Mouse (Mus musculus) cerebellum, adult 11 months (tissue): ENCODE data around the gene Inka1.

ENCODE experiments used
- DNase-seq: peaks from one replicate; pipeline ENCODE4 v3.0.0; 2022

The Inka1 gene

DNA sequence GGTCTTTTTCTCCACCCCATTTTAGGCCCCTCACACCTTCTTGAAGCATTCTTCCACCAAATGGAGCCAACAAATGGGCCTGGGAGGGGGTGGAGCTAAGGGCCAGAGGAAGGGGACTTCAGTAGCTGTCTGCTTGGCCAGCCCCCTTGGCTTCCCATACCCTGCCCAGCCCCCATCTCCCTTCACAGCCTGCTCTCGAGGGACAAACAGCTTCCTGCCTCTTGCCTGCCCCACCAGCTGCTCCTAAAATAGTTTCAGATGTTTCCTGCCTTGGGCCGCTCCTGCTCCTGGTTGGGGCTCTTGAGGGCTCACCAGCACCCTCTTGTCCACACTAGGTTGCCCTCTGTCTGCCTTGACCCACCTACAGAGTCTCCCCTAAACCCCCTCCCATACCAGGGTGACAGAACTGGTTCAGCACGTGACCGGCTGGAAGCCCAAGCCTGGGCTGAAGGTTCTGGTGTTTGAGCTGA lies 2.2 kb downstream of the Inka1 start:
- no peak for DNase-seq

DNA sequence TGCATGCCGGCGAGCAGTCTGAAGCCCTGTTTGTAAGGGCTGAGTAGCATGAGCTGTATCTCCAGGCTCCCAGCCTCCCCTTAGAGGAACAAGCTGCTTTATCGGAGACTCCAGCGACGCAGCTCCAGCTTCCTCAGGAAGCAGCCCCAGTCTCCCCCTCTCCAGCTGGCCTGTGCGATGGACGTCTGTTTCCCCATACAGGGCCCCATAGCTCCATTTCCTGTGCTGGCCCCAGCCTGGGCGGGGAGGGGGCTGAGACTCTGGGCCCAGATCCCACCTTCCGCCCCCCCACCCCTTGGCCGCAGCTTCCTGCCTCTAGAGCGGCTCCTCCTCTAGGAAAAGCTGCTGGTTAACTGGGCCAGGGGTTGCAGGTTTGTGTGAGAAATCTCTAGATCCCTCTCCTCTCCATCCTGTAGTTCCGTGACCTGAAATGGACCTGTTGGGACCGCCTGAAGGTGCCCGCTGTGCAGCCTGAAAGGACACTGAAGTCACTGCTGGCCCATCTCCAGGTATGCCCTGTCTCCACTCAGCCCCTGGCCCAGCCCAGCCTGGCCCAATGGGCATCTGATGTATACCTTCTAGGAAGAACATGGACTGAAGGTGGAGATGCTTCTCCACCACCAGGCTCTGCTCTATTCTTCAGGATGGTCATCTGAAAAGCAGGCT lies 2.9 kb downstream of the Inka1 start, which contains the start of gene Gm20661:
TSS of gene Gm20661 (plus strand) at position 378 of the 666 bp plus-strand sequence.
- DNase-seq = no peak

DNA sequence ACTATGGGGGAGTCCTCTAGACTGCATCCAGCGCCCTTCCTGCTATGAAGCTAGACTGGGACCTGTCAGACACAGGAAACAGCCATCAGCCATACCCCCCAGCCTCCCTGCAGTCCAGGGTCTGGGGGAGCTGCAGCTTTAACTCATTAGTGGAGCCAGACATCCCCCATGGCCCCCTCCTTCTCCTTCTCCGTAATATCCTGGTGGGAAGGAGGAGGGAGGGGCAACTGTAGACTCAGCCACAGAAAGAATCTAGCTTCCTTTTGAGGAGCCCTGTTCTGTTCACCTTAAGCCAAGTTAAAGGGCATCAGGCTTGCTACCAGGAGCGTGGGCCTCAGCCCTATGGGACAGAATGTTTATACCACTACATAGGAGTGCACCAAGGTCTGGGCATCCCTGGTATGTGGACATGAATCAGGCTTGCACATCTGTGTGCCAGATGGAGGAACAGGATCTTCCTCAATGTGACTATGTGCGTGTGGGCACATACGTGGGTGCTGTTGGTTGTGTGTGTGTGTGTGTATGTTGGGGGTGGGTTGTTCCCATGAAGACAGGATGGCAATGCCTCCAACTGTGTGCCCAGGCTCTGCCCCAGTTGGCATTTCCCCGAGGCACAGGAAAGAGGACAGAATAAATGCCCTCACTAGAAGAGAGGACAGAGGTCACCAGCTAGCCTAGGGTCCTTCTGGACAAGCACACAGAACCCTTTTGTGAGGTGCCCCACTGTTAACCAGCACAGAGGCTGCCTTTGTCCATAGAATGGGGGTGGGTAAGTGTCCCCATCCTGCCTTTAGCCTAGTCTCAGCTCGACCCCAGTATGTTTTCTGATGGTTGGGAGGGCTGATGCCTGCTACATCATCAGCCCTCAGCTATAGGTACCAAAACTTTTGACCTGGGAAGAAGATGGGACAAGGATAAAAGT lies 3.7 kb downstream of the Inka1 start:
- DNase-seq = no peak

- DNase-seq = no peak
Observed at GRCm38 (mm10) chr9:107978815-107979214, 6.9 kb downstream of the Inka1 start.

GRCm38 (mm10) chr9:107975399-107976386 lies 10.0 kb downstream of the Inka1 start, which contains the start of gene Uba7:
Gene Uba7 (plus strand): TSS chr9:107975505.
- DNase-seq = no peak

- no peak for DNase-seq
Observed at GRCm38 (mm10) chr9:107974491-107975171, 11.0 kb downstream of the Inka1 start.

DNA sequence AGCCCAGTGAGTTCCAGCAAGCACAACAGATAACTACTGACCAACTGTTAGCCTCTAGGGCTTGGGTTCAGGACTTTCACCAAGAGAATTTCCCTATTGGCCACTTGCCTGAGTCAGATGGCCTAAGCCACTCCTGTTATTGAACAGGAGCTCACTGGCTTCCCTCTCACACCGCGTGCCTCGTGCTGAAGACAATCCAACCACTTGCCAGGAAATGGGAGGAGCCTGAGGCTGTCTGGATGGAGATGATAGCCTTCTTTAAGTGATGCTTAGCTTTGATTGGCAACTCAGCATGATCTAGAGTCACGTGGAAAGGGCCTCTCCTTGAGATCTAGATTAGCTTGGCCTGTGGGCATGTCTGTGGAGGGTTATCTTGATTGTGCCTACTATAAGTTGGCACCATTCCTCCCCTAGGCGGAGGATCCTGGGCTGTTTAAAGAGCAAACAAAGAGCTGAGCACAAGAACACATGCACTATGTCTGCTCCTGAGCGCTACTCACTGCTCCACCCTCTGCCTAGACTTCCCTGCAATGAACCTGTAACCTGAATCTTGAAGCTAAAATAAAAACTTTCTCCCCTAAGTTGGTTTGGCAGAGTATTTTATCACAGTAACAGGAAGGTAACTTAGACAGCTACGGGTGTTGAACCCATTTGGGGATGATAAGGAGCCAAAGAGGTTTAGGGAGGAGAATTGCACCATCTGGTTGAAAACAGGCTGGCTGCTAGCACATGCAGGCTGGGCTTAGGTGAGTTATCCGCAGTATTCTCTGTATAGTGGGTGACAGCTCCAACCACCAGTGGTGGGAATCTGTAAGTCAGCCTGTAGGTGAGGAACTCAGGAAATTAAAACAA lies 13.8 kb downstream of the Inka1 start:
- DNase-seq = no peak

DNA sequence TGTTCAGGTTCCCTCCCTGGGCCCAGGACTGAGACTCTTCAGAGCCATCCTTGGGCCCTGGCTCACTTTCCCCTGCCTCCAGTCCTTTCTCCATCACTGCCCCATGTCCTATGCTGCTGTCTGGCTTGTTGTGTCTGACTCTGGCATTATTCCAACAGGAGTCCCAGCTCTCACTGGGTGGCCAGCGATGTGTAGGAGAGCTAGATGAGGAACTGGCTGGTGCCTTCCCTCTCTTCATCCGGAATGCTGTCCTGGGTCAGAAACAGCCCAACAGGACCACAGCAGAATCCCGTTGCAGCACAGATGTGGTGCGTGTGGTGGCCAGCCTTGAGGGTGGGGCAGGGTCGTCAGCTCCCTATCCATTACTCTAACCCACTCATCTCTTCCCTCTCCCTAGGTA lies 15.4 kb downstream of the Inka1 start:
- no peak for DNase-seq

- DNase-seq = no peak
Observed at GRCm38 (mm10) chr9:107968531-107968930, 17.1 kb downstream of the Inka1 start.

- DNase-seq = no peak
Observed at GRCm38 (mm10) chr9:107967437-107967836, 18.2 kb downstream of the Inka1 start.

DNA sequence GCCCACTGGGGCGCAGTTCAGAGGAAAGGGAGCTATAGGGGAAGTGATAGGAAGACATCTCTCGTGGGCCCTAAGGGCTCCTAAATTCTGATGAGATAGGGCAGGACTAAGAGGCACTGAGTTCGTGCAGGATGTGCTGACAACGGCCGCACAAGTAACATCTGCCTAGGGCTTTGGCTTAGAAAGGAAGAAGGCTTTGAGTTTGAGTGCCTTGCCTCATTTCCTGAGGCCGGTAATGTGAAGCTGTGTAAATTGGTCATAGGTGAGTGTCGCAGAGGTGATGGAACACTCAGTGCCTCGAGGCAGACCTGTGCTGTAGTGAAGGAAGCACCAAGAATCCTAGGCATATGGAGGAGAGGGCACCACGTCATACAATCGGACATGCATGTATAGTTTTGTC lies 19.0 kb downstream of the Inka1 start:
- DNase-seq = no peak

GRCm38 (mm10) chr9:107964681-107965080 lies 21.0 kb downstream of the Inka1 start:
- no peak for DNase-seq

DNA sequence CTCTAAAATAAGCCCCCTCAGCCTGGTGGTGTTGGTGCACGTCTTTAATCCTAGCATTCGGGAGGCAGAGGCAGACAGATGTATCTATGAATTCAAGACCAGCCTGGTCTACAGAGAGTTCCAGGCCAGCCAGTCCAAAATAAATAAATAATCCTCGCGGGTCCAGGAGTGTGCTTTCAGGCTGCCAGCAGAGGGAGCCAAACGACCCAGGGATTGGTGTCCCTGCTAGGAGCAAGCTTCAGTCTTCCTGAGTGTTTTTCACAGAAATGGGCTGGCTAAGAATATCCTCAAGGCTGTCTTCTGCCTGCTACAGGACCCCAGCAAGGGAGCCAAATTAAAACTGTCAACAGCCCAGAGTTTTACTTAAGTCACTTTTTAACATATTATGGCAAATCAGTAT lies 22.0 kb downstream of the Inka1 start:
- DNase-seq = peak; percentile 74

- no peak for DNase-seq
Observed at GRCm38 (mm10) chr9:107962916-107963315, 22.8 kb downstream of the Inka1 start.

DNA sequence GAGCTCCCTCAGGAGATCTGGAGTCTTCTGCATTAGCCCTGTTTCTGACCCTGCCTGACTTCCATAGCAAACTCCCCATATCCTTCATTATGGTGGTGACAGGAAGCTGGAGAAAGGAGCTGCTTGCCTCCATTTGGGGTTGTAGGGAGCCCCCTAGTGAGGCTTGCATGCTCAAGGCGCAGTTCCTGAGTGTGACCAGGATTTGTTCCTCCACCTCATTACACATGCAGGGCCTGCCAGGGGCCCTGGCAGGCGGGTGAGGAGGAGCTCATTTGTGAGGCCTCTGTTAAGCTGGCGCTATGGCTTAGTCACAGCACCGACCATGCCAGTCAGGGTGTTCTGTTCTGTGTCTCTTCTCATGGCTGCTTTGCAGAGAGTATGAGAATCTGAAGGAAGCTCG lies 23.8 kb downstream of the Inka1 start:
- DNase-seq = no peak

DNA sequence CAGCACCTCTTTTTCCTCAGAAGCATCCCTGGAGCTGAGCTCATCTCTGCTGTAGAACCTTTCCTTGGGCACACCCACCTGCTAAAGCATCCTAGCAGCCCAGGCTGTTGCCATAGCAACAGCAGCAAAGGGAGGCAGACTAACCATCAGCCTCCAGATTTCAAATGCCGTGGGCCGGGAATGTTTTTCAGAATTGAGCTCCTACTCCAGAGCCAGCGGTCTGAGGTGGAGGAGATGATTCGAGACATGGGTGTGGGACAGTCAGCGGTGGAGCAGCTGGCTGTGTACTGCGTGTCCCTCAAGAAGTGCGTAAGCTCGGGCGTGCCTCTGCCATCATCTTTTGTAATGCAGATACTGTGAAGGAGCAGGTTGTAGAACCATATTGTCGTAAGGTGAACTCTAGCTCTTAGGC lies 24.3 kb downstream of the Inka1 start:
- no peak for DNase-seq

DNA sequence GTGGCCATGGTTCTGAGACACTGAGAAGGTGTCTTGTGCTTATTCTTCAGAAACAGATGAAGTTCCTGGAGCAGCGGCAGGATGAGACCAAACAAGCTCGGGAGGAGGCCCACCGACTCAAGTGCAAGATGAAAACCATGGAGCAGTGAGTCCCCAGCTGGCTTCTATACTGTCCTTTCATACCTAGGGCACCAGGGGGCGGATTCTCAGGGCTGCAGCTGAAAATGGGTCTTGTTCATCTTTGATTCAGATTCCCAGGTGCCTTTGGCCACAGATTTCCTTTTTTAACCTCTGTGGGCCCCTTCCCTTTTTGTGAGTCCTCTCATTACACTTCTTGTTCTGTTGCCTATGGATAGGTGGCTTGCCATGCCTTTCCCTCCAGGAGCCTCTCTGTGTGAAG lies 24.8 kb downstream of the Inka1 start:
- no peak for DNase-seq

GRCm38 (mm10) chr9:107959896-107960295 lies 25.8 kb downstream of the Inka1 start:
- no peak for DNase-seq

- no peak for DNase-seq
Observed at GRCm38 (mm10) chr9:107957141-107957540, 28.5 kb downstream of the Inka1 start.

DNA sequence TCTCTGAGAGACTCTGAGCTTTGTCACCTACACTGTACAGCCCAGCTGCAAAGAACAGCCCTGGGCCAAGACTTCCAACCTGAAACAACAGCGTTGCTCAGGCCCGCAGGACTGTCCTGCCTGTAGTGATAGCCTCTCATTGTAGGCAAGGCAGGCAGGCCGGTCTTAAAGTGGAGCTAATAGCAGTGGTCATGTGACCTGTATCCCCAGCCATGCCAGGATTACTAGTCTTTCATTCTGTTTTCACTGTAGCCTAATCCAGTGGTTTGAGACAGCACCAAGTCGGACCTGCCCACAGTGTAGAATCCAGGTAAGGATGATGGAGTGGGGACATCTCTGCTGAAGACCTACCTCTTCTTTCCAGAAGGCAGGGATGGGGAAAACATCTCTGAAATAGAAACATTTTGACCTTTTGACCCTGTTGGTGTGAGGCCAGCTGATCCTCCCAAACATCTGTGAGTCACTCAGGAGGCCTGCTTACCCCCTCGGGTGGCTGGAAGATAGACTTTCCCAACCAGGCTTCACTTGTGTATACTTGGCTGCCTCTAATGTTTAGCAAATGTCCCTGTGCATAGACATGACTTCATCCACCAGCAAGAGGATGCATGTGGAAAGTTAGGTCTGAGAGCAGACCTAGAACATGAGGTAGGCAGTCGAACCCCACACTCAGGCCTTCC lies 29.9 kb downstream of the Inka1 start:
- no peak for DNase-seq
